Mouse (Mus musculus) cortical plate, adult 2 months (tissue): ENCODE results near the gene Abca2. TPM values are rescaled to one million over a fixed set of nuclear protein-coding genes. Genes with fewer than 3 reads are reported as not detected.

ENCODE experiments used
- H3K27ac ChIP-seq: fragments of 200-500 bp; 2 replicates; pipeline ENCODE4 v1.5.1; 2012; ENCODE audit warnings: low read length, control low read depth, inconsistent platforms; ENCODE audit not compliant: insufficient read depth
- H3K4me1 ChIP-seq: fragments of 200-500 bp; 2 replicates; pipeline ENCODE4 v1.6.1; 2011; ENCODE audit warnings: low read length; ENCODE audit not compliant: control insufficient read depth, insufficient read depth
- H3K4me3 ChIP-seq: fragments of 200-500 bp; 2 replicates; pipeline ENCODE4 v1.5.1; 2011; ENCODE audit warnings: mild to moderate bottlenecking, low read length, control low read depth; ENCODE audit not compliant: insufficient read depth
- CTCF ChIP-seq: fragments of 200-500 bp; IDR thresholded peaks from 2 replicates; pipeline ENCODE4 v1.5.1; 2011; ENCODE audit warnings: mild to moderate bottlenecking, control low read depth, low read length; ENCODE audit not compliant: insufficient read depth; ENCODE audit errors: extremely low read depth
- POLR2A ChIP-seq: fragments of 200-500 bp; IDR thresholded peaks from 2 replicates; pipeline ENCODE4 v1.6.1; 2011; ENCODE audit warnings: mild to moderate bottlenecking, low read length, control low read depth; ENCODE audit not compliant: insufficient read depth; ENCODE audit errors: extremely low read depth
- polyA plus RNA-seq: library from polyadenylated mRNA; depleted of rRNA; stranded (reverse); fragments of >200 nt; gene quantifications from 2 replicates; pipeline ENCODE4 v1.2.3, GENCODE M21; 2012; rRNA removed

The Abca2 gene
- polyA plus RNA-seq, 1 experiment: 109 TPM

GRCm38 (mm10) chr2:25487965-25488670, 59.6 kb downstream of the Abca2 start:
- H3K27ac ChIP-seq: no peak overlapping the region
- H3K4me1 ChIP-seq: no peaks in the 10 kb centered on the region
- H3K4me3 ChIP-seq: no peak overlapping the region
- TF ChIP-seq CTCF: no peak
- TF ChIP-seq POLR2A: no peak

GRCm38 (mm10) chr2:25488671-25489068, 60.2 kb downstream of the Abca2 start:
- Histone ChIP-seq H3K4me1 (no peaks in the 10 kb centered on the region), H3K4me3 (no peak overlapping the region), H3K27ac (no peak overlapping the region)
- no peak for TF ChIP-seq POLR2A
- no peak for TF ChIP-seq CTCF

- Histone ChIP-seq H3K4me3 (no peak overlapping the region), H3K27ac (no peak overlapping the region), H3K4me1 (no peaks in the 10 kb centered on the region)
- no peak for TF ChIP-seq CTCF
- no peak for TF ChIP-seq POLR2A
Observed at GRCm38 (mm10) chr2:25492988-25493387, 64.5 kb downstream of the Abca2 start.

- Histone ChIP-seq H3K4me1 (no peaks in the 10 kb centered on the region), H3K4me3 (no peak within 1 kb of the TSS), H3K27ac (no peak within 1 kb of the TSS)
- no peak for TF ChIP-seq CTCF
- TF ChIP-seq POLR2A: no peak
Observed at GRCm38 (mm10) chr2:25493476-25493961, 65.0 kb downstream of the Abca2 start, which contains the start of gene Lcn12. TSS of gene Lcn12 (minus strand) at chr2:25493911.

GRCm38 (mm10) chr2:25496462-25496861, 68.0 kb downstream of the Abca2 start:
- TF ChIP-seq POLR2A (no peak), CTCF (peak; percentile 51)
- Histone ChIP-seq H3K4me1 (no peaks in the 10 kb centered on the region; the same call in 1 of the 2 replicates), H3K4me3 (no peak overlapping the region), H3K27ac (no peak overlapping the region)

Other genes starting within 250 kb of the Abca2 start
- 22.1 and 24.2 TPM in 2 replicates for gene Nrarp, start 247.9 kb upstream of the Abca2 start, polyA plus RNA-seq
- 2.5 TPM in 2 replicates for gene Tor4a, start 231.8 kb upstream of the Abca2 start, polyA plus RNA-seq
- gene Nelfb, start 217.2 kb upstream of the Abca2 start, polyA plus RNA-seq: 52.0 and 57.5 TPM in 2 replicates
- 0.11 TPM in 1 of 2 replicates, not detected in the other for gene Stpg3, start 214.1 kb upstream of the Abca2 start, polyA plus RNA-seq
- 0.19 and 0.21 TPM in 2 replicates for gene Fam166a, start 210.0 kb upstream of the Abca2 start, polyA plus RNA-seq
- gene Tubb4b, start 204.0 kb upstream of the Abca2 start, polyA plus RNA-seq: 527 and 537 TPM in 2 replicates
- 0.26 and 0.44 TPM in 2 replicates for gene Slc34a3, start 194.3 kb upstream of the Abca2 start, polyA plus RNA-seq
- gene Rnf224, start 191.9 kb upstream of the Abca2 start, polyA plus RNA-seq: not detected in 2 replicates
- 314 and 325 TPM in 2 replicates for gene Rnf208, start 186.4 kb upstream of the Abca2 start, polyA plus RNA-seq
- gene Cysrt1, start 186.3 kb upstream of the Abca2 start, polyA plus RNA-seq: 0.21 and 0.57 TPM in 2 replicates
- 14.0 and 15.5 TPM in 2 replicates for gene AL732309.1, start 181.8 kb upstream of the Abca2 start, polyA plus RNA-seq
- 33.8 and 36.0 TPM in 2 replicates for gene Tmem203, start 173.3 kb upstream of the Abca2 start, polyA plus RNA-seq
- gene Tprn, start 166.1 kb upstream of the Abca2 start, polyA plus RNA-seq: 14.0 and 22.0 TPM in 2 replicates
- gene Ssna1, start 156.3 kb upstream of the Abca2 start, polyA plus RNA-seq: 87.9 and 93.2 TPM in 2 replicates
- gene Anapc2, start 156.2 kb upstream of the Abca2 start, polyA plus RNA-seq: 75.7 and 76.5 TPM in 2 replicates
- gene Tmem210, start 140.6 kb upstream of the Abca2 start, polyA plus RNA-seq: not detected in 2 replicates
- not detected in 2 replicates for gene Lrrc26, start 138.8 kb upstream of the Abca2 start, polyA plus RNA-seq
- gene Grin1, start 109.5 kb upstream of the Abca2 start, polyA plus RNA-seq: 336 and 340 TPM in 2 replicates
- gene Man1b1, start 96.4 kb upstream of the Abca2 start, polyA plus RNA-seq: 27.0 and 28.4 TPM in 2 replicates
- 59.8 and 69.1 TPM in 2 replicates for gene Dpp7, start 72.3 kb upstream of the Abca2 start, polyA plus RNA-seq
- gene Uap1l1, start 63.0 kb upstream of the Abca2 start, polyA plus RNA-seq: 16.6 and 20.4 TPM in 2 replicates
- 4.0 and 4.4 TPM in 2 replicates for gene Sapcd2, start 56.4 kb upstream of the Abca2 start, polyA plus RNA-seq
- gene Entpd2, start 32.8 kb upstream of the Abca2 start, polyA plus RNA-seq: 15.8 and 19.0 TPM in 2 replicates
- 435 and 468 TPM in 2 replicates for gene Npdc1, start 29.4 kb upstream of the Abca2 start, polyA plus RNA-seq
- gene Fut7, start 5.4 kb upstream of the Abca2 start, polyA plus RNA-seq: 0.38 and 0.48 TPM in 2 replicates
- gene Clic3, start 28.1 kb downstream of the Abca2 start, polyA plus RNA-seq: 0.72 and 0.79 TPM in 2 replicates
- gene Paxx, start 32.4 kb downstream of the Abca2 start, polyA plus RNA-seq: 137 TPM in 2 replicates
- gene Ptgds, start 41.3 kb downstream of the Abca2 start, polyA plus RNA-seq: 2,250 and 2,426 TPM in 2 replicates
- not detected in 2 replicates for gene Lcn12, start 65.2 kb downstream of the Abca2 start, polyA plus RNA-seq
- gene Fbxw5, start 72.0 kb downstream of the Abca2 start, polyA plus RNA-seq: 44.3 and 46.1 TPM in 2 replicates
- gene C8g, start 73.0 kb downstream of the Abca2 start, polyA plus RNA-seq: 2.3 and 3.3 TPM in 2 replicates
- gene Traf2, start 118.2 kb downstream of the Abca2 start, polyA plus RNA-seq: 8.4 and 9.1 TPM in 2 replicates
- gene Edf1, start 129.1 kb downstream of the Abca2 start, polyA plus RNA-seq: 270 and 276 TPM in 2 replicates
- 1.1 and 1.2 TPM in 2 replicates for gene Mamdc4, start 146.1 kb downstream of the Abca2 start, polyA plus RNA-seq
- 123 and 129 TPM in 2 replicates for gene Phpt1, start 146.5 kb downstream of the Abca2 start, polyA plus RNA-seq
- gene Ajm1, start 153.1 kb downstream of the Abca2 start, polyA plus RNA-seq: 115 and 125 TPM in 2 replicates
- gene Rabl6, start 179.8 kb downstream of the Abca2 start, polyA plus RNA-seq: 158 and 162 TPM in 2 replicates
- 0.02 TPM in 1 of 2 replicates, not detected in the other for gene Ccdc183, start 189.0 kb downstream of the Abca2 start, polyA plus RNA-seq
- 73.9 and 82.8 TPM in 2 replicates for gene Tmem141, start 193.3 kb downstream of the Abca2 start, polyA plus RNA-seq
- gene Fcna, start 199.3 kb downstream of the Abca2 start, polyA plus RNA-seq: 0.30 and 0.33 TPM in 2 replicates
- gene Lcn8, start 224.4 kb downstream of the Abca2 start, polyA plus RNA-seq: not detected in 2 replicates
- not detected in 2 replicates for gene Lcn5, start 229.2 kb downstream of the Abca2 start, polyA plus RNA-seq
- not detected in 2 replicates for gene Lcn6, start 248.1 kb downstream of the Abca2 start, polyA plus RNA-seq